Mouse (Mus musculus): Measurements from ENCODE around the gene Umad1. TPM values are rescaled to one million over a fixed set of nuclear protein-coding genes. Genes with fewer than 3 reads are reported as not detected.

Umad1 gene
- polyA plus RNA-seq, 1 experiment from 2014 or later = 72.7 TPM

DNA sequence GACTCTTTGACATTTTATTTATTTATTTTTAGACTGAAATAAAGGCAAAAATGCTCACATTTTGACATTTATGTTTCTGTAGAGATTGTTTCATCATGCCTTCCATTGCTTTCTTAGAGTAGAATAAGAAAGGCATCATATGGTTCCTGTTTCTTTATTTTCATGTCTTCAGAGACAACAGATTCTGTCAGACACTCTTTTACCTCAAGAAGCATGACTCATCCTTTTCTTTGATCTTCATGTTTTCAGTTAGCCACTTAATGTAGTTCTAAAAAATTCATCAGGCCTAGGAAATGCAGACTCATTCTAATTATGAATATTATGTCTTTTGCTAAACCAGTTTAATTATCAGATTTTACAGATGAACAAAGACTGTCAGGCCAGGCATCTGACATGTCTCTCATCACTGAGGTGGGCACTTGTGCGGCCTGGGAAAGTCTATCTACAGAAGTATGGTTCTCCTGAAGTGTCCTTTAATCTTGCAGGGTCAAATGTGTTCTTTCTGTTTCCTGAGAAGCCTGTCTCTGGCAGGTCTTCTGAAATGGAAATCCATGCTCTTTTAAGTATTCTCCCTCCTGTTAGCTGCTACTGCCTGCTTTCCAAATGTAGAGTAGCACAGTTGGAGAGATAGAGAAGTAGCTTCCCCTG lies 231.0 kb downstream of the Umad1 start:
- Histone ChIP-seq H3K4me3 (ENCODE audit: low read depth, low read length) (no peak overlapping the region), H3K9ac (ENCODE audit: low read depth, low read length) (no peak overlapping the region), H3K4me2 (ENCODE audit: low read length) (no peak overlapping the region), H3K9me3 (replicated peaks; ENCODE audit: control insufficient read depth, low read length, poor library complexity, severe bottlenecking) (no peaks in the 10 kb centered on the region), H3K27ac (ENCODE audit: low read length) (no peak overlapping the region), H3K27me3 (ENCODE audit: control insufficient read depth, insufficient read depth, low read depth, low read length) (no peaks in the 10 kb centered on the region), H3K36me3 (ENCODE audit: control insufficient read depth, insufficient read depth, low read length) (no peaks in the 10 kb centered on the region), H3K4me1 (ENCODE audit: control insufficient read depth, insufficient read depth, low read length) (peaks cover 8% of the 10 kb centered on the region; the same call in 1 of the 2 replicates)
- WGBS = 60% methylated on average over 1 of the region's 1 CpGs
- no peak for ATAC-seq

DNA sequence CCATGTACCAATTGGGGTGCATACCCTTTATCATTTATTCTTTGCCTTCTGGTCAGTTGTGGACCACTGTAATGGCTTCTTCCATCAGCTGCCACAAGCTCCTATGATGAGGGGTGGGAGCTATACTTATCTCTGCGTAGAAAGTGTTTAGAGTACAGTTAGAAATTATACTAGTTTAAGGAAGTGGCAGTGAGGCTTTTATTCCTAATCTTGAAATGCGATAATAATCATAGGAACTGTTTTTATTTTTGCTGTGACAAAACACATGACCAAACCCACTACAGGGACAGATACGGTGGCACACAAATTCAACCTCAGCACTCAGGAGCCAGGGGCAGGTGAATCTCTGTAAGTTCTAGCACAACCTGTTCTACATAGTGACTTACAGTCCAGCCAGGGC lies 233.2 kb downstream of the Umad1 start:
- H3K9me3 ChIP-seq (replicated peaks; ENCODE audit: control insufficient read depth, low read length, poor library complexity, severe bottlenecking) = no peaks in the 10 kb centered on the region
- no peak overlapping the region for H3K9ac ChIP-seq (ENCODE audit: low read depth, low read length)
- WGBS = 94% methylated on average over 3 of the region's 3 CpGs
- H3K27me3 ChIP-seq (ENCODE audit: control insufficient read depth, insufficient read depth, low read depth, low read length) = no peaks in the 10 kb centered on the region
- no peak overlapping the region for H3K4me2 ChIP-seq (ENCODE audit: low read length)
- no peaks in the 10 kb centered on the region for H3K36me3 ChIP-seq (ENCODE audit: control insufficient read depth, insufficient read depth, low read length)
- ATAC-seq = no peak
- H3K4me1 ChIP-seq (ENCODE audit: control insufficient read depth, insufficient read depth, low read length) = peaks cover 2% of the 10 kb centered on the region; the same call in 1 of the 2 replicates
- no peak overlapping the region for H3K4me3 ChIP-seq (ENCODE audit: low read depth, low read length)
- H3K27ac ChIP-seq (ENCODE audit: low read length) = no peak overlapping the region

DNA sequence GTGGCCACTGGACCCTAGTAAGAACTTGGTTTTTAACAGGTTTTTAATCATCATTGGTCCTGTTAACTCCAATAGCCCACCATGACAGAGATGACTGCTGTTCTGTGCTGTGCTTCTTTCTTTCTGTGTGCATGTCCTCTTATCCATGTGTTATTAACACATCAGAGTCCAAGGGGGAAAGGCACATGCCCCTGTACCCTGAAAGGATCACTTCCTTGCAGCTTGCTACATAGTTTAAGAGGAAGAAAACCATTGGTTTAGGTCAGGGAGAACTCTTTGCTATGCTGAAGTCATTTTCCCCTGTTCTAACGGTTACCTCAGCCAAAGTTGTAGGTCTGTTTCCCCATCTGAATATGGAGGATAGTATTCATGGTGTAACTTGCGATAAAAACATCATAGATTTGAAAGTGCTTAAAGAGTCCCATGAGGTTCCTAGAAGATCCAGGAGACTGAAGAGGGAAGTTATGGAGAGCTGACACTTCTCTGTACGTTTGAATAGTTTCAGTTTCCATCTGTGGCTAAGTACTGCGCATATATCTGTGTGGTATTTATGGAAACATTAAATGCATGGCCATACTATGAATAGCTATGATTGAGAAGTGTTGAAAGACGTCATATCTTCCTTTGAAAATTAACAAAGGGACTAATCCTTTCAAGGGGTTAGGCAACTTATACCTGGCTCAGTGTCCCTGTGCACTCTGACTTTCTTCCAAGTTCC lies 236.2 kb downstream of the Umad1 start:
- Histone ChIP-seq H3K27ac (ENCODE audit: low read length) (no peak overlapping the region), H3K9me3 (replicated peaks; ENCODE audit: control insufficient read depth, low read length, poor library complexity, severe bottlenecking) (no peaks in the 10 kb centered on the region), H3K4me1 (ENCODE audit: control insufficient read depth, insufficient read depth, low read length) (no peaks in the 10 kb centered on the region), H3K4me2 (ENCODE audit: low read length) (no peak overlapping the region), H3K36me3 (ENCODE audit: control insufficient read depth, insufficient read depth, low read length) (no peaks in the 10 kb centered on the region), H3K27me3 (ENCODE audit: control insufficient read depth, insufficient read depth, low read depth, low read length) (no peaks in the 10 kb centered on the region), H3K4me3 (ENCODE audit: low read depth, low read length) (no peak overlapping the region), H3K9ac (ENCODE audit: low read depth, low read length) (no peak overlapping the region)
- 83% methylated on average over 5 of the region's 5 CpGs for WGBS
- no peak for ATAC-seq

DNA sequence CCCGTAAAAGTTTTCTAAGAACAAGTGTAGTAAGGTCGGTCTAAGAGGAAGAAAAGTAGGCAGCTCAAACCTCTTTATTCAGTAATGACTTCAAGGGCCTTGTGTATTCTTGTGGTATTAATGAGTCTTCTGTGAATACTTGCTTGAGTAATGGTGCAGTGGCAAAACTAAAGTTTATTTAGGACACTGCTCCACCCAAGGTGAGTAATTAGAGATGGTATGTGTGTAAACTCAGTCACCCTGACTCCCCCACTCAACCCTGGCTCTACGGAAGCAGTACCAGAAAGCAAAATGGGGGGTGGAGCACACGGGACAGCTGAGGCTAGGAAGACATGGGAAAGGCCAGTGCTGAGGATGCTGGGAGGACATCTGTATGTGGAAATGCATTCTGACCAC lies 236.7 kb downstream of the Umad1 start:
- Histone ChIP-seq H3K4me3 (ENCODE audit: low read depth, low read length) (no peak overlapping the region), H3K4me1 (ENCODE audit: control insufficient read depth, insufficient read depth, low read length) (no peaks in the 10 kb centered on the region), H3K27ac (ENCODE audit: low read length) (no peak overlapping the region), H3K9ac (ENCODE audit: low read depth, low read length) (no peak overlapping the region), H3K27me3 (ENCODE audit: control insufficient read depth, insufficient read depth, low read depth, low read length) (no peaks in the 10 kb centered on the region), H3K36me3 (ENCODE audit: control insufficient read depth, insufficient read depth, low read length) (no peaks in the 10 kb centered on the region), H3K4me2 (ENCODE audit: low read length) (no peak overlapping the region), H3K9me3 (replicated peaks; ENCODE audit: control insufficient read depth, low read length, poor library complexity, severe bottlenecking) (no peaks in the 10 kb centered on the region)
- ATAC-seq = no peak
- 85% methylated on average over 4 of the region's 4 CpGs for WGBS

DNA sequence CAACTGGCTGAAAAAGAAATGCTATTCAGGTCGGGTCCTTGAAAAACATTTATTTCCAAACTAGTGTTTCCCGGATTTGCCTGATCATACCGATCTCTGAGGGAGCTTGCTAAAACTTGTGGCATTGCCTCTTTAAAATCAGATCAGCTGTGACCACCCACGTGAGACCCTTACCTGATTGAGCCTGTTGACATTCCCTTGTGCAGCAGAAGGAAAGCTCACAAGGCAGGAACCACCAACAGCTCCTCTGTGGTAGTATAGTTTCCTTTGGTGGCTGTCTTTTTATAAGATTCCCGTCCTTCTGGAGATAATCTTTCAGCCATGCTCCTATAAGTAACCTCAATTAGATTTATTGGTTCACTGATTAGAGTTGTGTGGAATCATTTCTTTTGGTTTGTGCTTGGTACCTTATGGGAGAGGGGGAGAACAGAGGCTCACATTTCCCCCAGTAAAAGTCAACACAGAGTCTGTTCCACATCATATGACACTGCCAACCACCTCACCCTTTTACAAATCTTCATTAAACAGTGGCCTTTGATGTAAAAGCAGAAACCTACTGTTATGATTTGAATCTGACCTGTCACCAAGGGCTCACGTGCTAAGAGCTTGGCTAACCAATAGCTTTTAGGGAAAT lies 238.3 kb downstream of the Umad1 start:
- 73% methylated on average over 6 of the region's 6 CpGs for WGBS
- H3K27ac ChIP-seq (ENCODE audit: low read length) = no peak overlapping the region

DNA sequence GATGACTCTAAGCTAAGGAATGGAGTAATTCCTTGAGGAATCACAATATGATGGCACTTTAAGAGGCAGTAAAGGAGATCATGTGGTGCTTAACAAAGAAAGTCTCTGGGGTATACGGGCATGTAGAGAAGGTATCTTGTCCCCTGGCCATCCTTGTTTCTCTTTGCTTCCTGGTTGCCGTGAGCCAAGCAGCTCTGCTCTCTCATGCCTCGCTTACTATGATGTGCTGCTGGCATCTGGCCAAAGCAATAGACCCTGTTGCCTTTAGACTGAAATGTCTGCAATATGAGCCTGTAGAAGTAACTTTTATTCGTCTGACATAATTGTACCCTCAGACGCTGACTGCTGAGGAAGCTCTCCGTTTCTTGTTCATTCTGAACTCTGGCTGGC lies 238.8 kb downstream of the Umad1 start:
- H3K9me3 ChIP-seq (replicated peaks; ENCODE audit: control insufficient read depth, low read length, poor library complexity, severe bottlenecking) = no peaks in the 10 kb centered on the region
- no peak overlapping the region for H3K4me3 ChIP-seq (ENCODE audit: low read depth, low read length)
- WGBS = 80% methylated on average over 6 of the region's 6 CpGs
- H3K4me2 ChIP-seq (ENCODE audit: low read length) = no peak overlapping the region
- no peaks in the 10 kb centered on the region for H3K4me1 ChIP-seq (ENCODE audit: control insufficient read depth, insufficient read depth, low read length)
- H3K36me3 ChIP-seq (ENCODE audit: control insufficient read depth, insufficient read depth, low read length) = no peaks in the 10 kb centered on the region
- no peak for ATAC-seq
- no peak overlapping the region for H3K27ac ChIP-seq (ENCODE audit: low read length)
- no peak overlapping the region for H3K9ac ChIP-seq (ENCODE audit: low read depth, low read length)
- H3K27me3 ChIP-seq (ENCODE audit: control insufficient read depth, insufficient read depth, low read depth, low read length) = no peaks in the 10 kb centered on the region

More for the DNA sequence above, 238.3 kb downstream of the Umad1 start:
- no peaks in the 10 kb centered on the region for H3K27me3 ChIP-seq (ENCODE audit: control insufficient read depth, insufficient read depth, low read depth, low read length)
- H3K4me1 ChIP-seq (ENCODE audit: control insufficient read depth, insufficient read depth, low read length) = no peaks in the 10 kb centered on the region
- no peak for ATAC-seq
- H3K4me3 ChIP-seq (ENCODE audit: low read depth, low read length) = no peak overlapping the region
- H3K9ac ChIP-seq (ENCODE audit: low read depth, low read length) = no peak overlapping the region
- H3K4me2 ChIP-seq (ENCODE audit: low read length) = no peak overlapping the region
- no peaks in the 10 kb centered on the region for H3K9me3 ChIP-seq (replicated peaks; ENCODE audit: control insufficient read depth, low read length, poor library complexity, severe bottlenecking)
- no peaks in the 10 kb centered on the region for H3K36me3 ChIP-seq (ENCODE audit: control insufficient read depth, insufficient read depth, low read length)

DNA sequence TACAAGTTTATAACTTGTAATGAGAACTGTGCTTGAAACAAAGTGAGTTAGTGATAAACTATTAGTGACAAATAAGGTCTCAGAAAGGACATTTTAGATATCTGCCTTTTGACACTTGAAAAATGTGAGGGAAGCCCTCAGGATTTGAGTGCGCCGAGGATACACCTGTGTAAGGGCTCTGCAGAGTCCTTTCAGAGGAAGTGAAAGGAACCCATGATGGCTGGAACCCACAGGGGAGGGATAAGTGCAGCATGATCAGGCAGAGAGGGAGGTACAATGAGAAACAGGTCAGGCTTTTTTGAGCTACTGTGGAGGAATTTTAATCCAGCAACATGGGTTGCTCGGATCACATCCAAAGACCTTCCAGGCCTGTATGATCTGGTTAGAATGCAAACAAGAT lies 239.9 kb downstream of the Umad1 start:
- Histone ChIP-seq H3K9me3 (replicated peaks; ENCODE audit: control insufficient read depth, low read length, poor library complexity, severe bottlenecking) (no peaks in the 10 kb centered on the region), H3K4me2 (ENCODE audit: low read length) (no peak overlapping the region), H3K27me3 (ENCODE audit: control insufficient read depth, insufficient read depth, low read depth, low read length) (no peaks in the 10 kb centered on the region), H3K4me1 (ENCODE audit: control insufficient read depth, insufficient read depth, low read length) (no peaks in the 10 kb centered on the region), H3K4me3 (ENCODE audit: low read depth, low read length) (no peak overlapping the region), H3K9ac (ENCODE audit: low read depth, low read length) (no peak overlapping the region), H3K27ac (ENCODE audit: low read length) (no peak overlapping the region), H3K36me3 (ENCODE audit: control insufficient read depth, insufficient read depth, low read length) (no peaks in the 10 kb centered on the region)
- WGBS = 79% methylated on average over 3 of the region's 3 CpGs
- no peak for ATAC-seq

DNA sequence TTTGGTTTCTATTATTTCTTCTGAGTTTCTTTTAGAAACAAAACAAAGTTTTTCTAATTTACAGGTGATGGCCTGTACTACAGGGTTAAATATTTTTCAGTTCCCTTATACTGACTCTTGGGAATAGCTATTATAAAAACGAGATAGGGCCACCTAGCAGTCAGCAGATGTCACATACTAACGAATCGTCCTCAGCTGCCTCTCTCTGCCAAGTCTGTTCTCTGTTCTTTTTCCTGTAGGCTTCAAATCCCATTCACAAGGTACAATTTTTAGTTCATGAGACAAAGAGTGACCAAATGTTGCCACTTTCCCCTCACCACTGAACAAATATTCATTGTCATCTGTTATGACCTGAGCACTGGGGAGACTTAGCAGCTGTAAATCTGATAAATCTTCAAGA lies 244.9 kb downstream of the Umad1 start:
- no peaks in the 10 kb centered on the region for H3K36me3 ChIP-seq (ENCODE audit: control insufficient read depth, insufficient read depth, low read length)
- no peak overlapping the region for H3K4me3 ChIP-seq (ENCODE audit: low read depth, low read length)
- no peak overlapping the region for H3K4me2 ChIP-seq (ENCODE audit: low read length)
- ATAC-seq = no peak
- H3K9ac ChIP-seq (ENCODE audit: low read depth, low read length) = no peak overlapping the region
- no peaks in the 10 kb centered on the region for H3K27me3 ChIP-seq (ENCODE audit: control insufficient read depth, insufficient read depth, low read depth, low read length)
- peaks cover 3% of the 10 kb centered on the region; the same call in 1 of the 2 replicates for H3K4me1 ChIP-seq (ENCODE audit: control insufficient read depth, insufficient read depth, low read length)
- whole genome bisulfite sequencing = 20% methylated on average over 3 of the region's 3 CpGs
- no peaks in the 10 kb centered on the region for H3K9me3 ChIP-seq (replicated peaks; ENCODE audit: control insufficient read depth, low read length, poor library complexity, severe bottlenecking)
- H3K27ac ChIP-seq (ENCODE audit: low read length) = no peak overlapping the region
